Mouse (Mus musculus) CH12.LX (cell line): ENCODE results near the gene Entpd1. TPM values are rescaled to one million over a fixed set of nuclear protein-coding genes. Genes with fewer than 3 reads are reported as not detected.
A peak's percentile ranks its signal among the peaks of the same experiment; 100 is the strongest.

Source experiments
- DNase-seq: peaks from one replicate; pipeline ENCODE4 v3.0.0-alpha.2; 2013; ENCODE audit errors: extremely low read depth
- H3K27ac ChIP-seq: 2 replicates; pipeline ENCODE4 v1.5.1; 2012; ENCODE audit warnings: low read depth, mild to moderate bottlenecking, control low read depth, moderate library complexity; ENCODE audit not compliant: insufficient read depth
- H3K27me3 ChIP-seq: replicated peaks from 2 replicates; pipeline ENCODE3; 2012; ENCODE audit warnings: inconsistent platforms
- H3K36me3 ChIP-seq, 2 experiments: replicated peaks in 1 of 2; 2 replicates each; pipeline versions ENCODE3 to v1.6.1; 2012; ENCODE audit warnings: inconsistent platforms in 1 of 2, low read length in 1 of 2, mild to moderate bottlenecking in 1 of 2, mixed read lengths in 1 of 2, moderate library complexity in 1 of 2; ENCODE audit not compliant: control insufficient read depth in 1 of 2, insufficient read depth in 1 of 2
- H3K4me1 ChIP-seq, 2 experiments: 2 replicates each; pipeline ENCODE4 v1.6.1; 2012; ENCODE audit warnings: inconsistent platforms in 1 of 2, moderate library complexity in 1 of 2; ENCODE audit not compliant: insufficient read depth in 2 of 2, control insufficient read depth in 1 of 2
- H3K4me2 ChIP-seq: 2 replicates; pipeline ENCODE4 v1.6.1; 2012; ENCODE audit warnings: low read depth, mild to moderate bottlenecking, control low read depth; ENCODE audit not compliant: poor library complexity, insufficient read depth, severe bottlenecking
- H3K4me3 ChIP-seq, 3 experiments: fragments of 150-350 bp in 1 of 3; sonication (generic) in 1 of 3; replicated peaks in 1 of 3; 2 replicates each; pipeline versions ENCODE3 to v1.5.1; 2011 to 2012; ENCODE audit warnings: low read depth in 2 of 3, low read length in 2 of 3, mild to moderate bottlenecking in 2 of 3, moderate library complexity in 2 of 3, control low read depth in 1 of 3, improper control_type of control experiment in 1 of 3, inconsistent platforms in 1 of 3, mixed read lengths in 1 of 3; ENCODE audit not compliant: poor library complexity in 1 of 3
- H3K79me2 ChIP-seq: replicated peaks from 2 replicates; pipeline ENCODE4 v1.6.1; 2012; ENCODE audit warnings: mild to moderate bottlenecking, moderate library complexity; ENCODE audit not compliant: control insufficient read depth, poor library complexity, insufficient read depth, severe bottlenecking; ENCODE audit errors: extremely low read depth
- H3K9ac ChIP-seq: 2 replicates; pipeline ENCODE4 v1.6.1; 2012; ENCODE audit warnings: low read depth, mild to moderate bottlenecking, control low read depth, moderate library complexity; ENCODE audit not compliant: insufficient read depth
- H3K9me3 ChIP-seq: replicated peaks from 2 replicates; pipeline ENCODE3; 2012; ENCODE audit warnings: low read length, inconsistent platforms, mixed read lengths
- BHLHE40 ChIP-seq: IDR thresholded peaks from 2 replicates; pipeline ENCODE4 v1.6.1; 2011; ENCODE audit warnings: mild to moderate bottlenecking, low read depth, low read length, improper control_type of control experiment
- CHD2 ChIP-seq: IDR thresholded peaks from 2 replicates; pipeline ENCODE4 v1.6.1; 2011; ENCODE audit warnings: low read length, improper control_type of control experiment
- E2F4 ChIP-seq: IDR thresholded peaks from 2 replicates; pipeline ENCODE4 v1.6.1; 2011; ENCODE audit warnings: low read depth, low read length, improper control_type of control experiment; ENCODE audit not compliant: insufficient replicate concordance
- ELF1 ChIP-seq: IDR thresholded peaks from 2 replicates; pipeline ENCODE4 v1.6.1; 2014; ENCODE audit warnings: low read depth, mild to moderate bottlenecking, inconsistent platforms, low read length, improper control_type of control experiment
- ETS1 ChIP-seq: conservative IDR thresholded peaks from 2 replicates; pipeline ENCODE4 v1.6.1; 2012; ENCODE audit warnings: low read depth, mild to moderate bottlenecking, inconsistent platforms, low read length, improper control_type of control experiment, moderate library complexity
- HCFC1 ChIP-seq: IDR thresholded peaks from 2 replicates; pipeline ENCODE4 v1.6.1; 2012; ENCODE audit warnings: low read depth, mild to moderate bottlenecking, inconsistent platforms, low read length, improper control_type of control experiment
- IRF4 ChIP-seq: IDR thresholded peaks from 2 replicates; pipeline ENCODE4 v1.6.1; 2014; ENCODE audit warnings: low read depth, mild to moderate bottlenecking, inconsistent platforms, low read length, improper control_type of control experiment
- JUND ChIP-seq: conservative IDR thresholded peaks from 2 replicates; pipeline ENCODE4 v1.6.1; 2011; ENCODE audit warnings: low read depth, low read length, improper control_type of control experiment
- KAT2A ChIP-seq: IDR thresholded peaks from 2 replicates; pipeline ENCODE4 v1.6.1; 2012; ENCODE audit warnings: low read length, improper control_type of control experiment, inconsistent platforms; ENCODE audit not compliant: insufficient replicate concordance
- MAFK ChIP-seq: IDR thresholded peaks from 2 replicates; pipeline ENCODE4 v1.6.1; 2011; ENCODE audit warnings: low read length, improper control_type of control experiment; ENCODE audit not compliant: insufficient replicate concordance
- MAX ChIP-seq: IDR thresholded peaks from 2 replicates; pipeline ENCODE4 v1.6.1; 2011; ENCODE audit warnings: low read length, improper control_type of control experiment
- MEF2A ChIP-seq: IDR thresholded peaks from 2 replicates; pipeline ENCODE4 v1.6.1; 2014; ENCODE audit warnings: low read depth, mild to moderate bottlenecking, inconsistent platforms, low read length, improper control_type of control experiment, borderline replicate concordance
- MXI1 ChIP-seq: IDR thresholded peaks from 2 replicates; pipeline ENCODE4 v1.6.1; 2011; ENCODE audit warnings: mild to moderate bottlenecking, low read depth, low read length, improper control_type of control experiment
- NELFE ChIP-seq: IDR thresholded peaks from 2 replicates; pipeline ENCODE4 v1.6.1; 2011; ENCODE audit warnings: low read depth, low read length, improper control_type of control experiment
- NRF1 ChIP-seq: IDR thresholded peaks from 2 replicates; pipeline ENCODE4 v1.6.1; 2014; ENCODE audit warnings: low read depth, mild to moderate bottlenecking, inconsistent platforms, low read length, improper control_type of control experiment, moderate library complexity
- PAX5 ChIP-seq: IDR thresholded peaks from 2 replicates; pipeline ENCODE4 v1.6.1; 2012; ENCODE audit warnings: low read length, inconsistent platforms, mixed read lengths
- POLR2A ChIP-seq: IDR thresholded peaks from 2 replicates; pipeline ENCODE4 v1.6.1; 2011; ENCODE audit warnings: low read depth, mild to moderate bottlenecking, improper control_type of control experiment, low read length
- TBP ChIP-seq: conservative IDR thresholded peaks from 2 replicates; pipeline ENCODE4 v1.6.1; 2011; ENCODE audit warnings: low read depth, low read length, improper control_type of control experiment
- TCF12 ChIP-seq: IDR thresholded peaks from 2 replicates; pipeline ENCODE4 v1.6.1; 2014; ENCODE audit warnings: low read depth, mild to moderate bottlenecking, inconsistent platforms, low read length, improper control_type of control experiment
- UBTF ChIP-seq: IDR thresholded peaks from 2 replicates; pipeline ENCODE4 v1.6.1; 2012; ENCODE audit warnings: low read depth, mild to moderate bottlenecking, inconsistent platforms, low read length, improper control_type of control experiment, moderate library complexity
- USF2 ChIP-seq: conservative IDR thresholded peaks from 2 replicates; pipeline ENCODE4 v1.6.1; 2011; ENCODE audit warnings: low read depth, low read length, improper control_type of control experiment
- ZC3H11A ChIP-seq: IDR thresholded peaks from 2 replicates; pipeline ENCODE4 v1.6.1; 2012; ENCODE audit warnings: low read depth, mild to moderate bottlenecking, inconsistent platforms, low read length, improper control_type of control experiment
- ZKSCAN1 ChIP-seq: IDR thresholded peaks from 2 replicates; pipeline ENCODE4 v1.6.1; 2012; ENCODE audit warnings: low read depth, inconsistent platforms, low read length, improper control_type of control experiment, borderline replicate concordance
- dilution Hi-C: fragments of 300-500 bp; cut with MboI; formaldehyde crosslinking; loops from 2 replicates; pipeline ENCODE4 v1.14.3; 2020; ENCODE audit warnings: low sequenced_read_pairs; ENCODE audit not compliant: extremely low pct_unique_long_range_greater_than_20kb, extremely low pct_ligation_motif_present
- in situ Hi-C: fragments of 300-500 bp; cut with MboI; formaldehyde crosslinking; loops from 3 replicates; pipeline ENCODE4 v1.14.3; 2019; ENCODE audit warnings: low sequenced_read_pairs, low pct_ligation_motif_present, low pct_unique_long_range_greater_than_20kb, mixed read lengths
- polyA plus RNA-seq: library from polyadenylated mRNA; unstranded; fragments of >175 nt; gene quantifications from 2 replicates; pipeline ENCODE4 v1.2.1, GENCODE M21; 2012; ENCODE audit warnings: low read depth; ENCODE audit not compliant: insufficient read length
- total RNA-seq, 2 experiments: library from RNA; depleted of rRNA; stranded (reverse); fragments of 300-350 nt in 1 of 2; fragments of >200 nt in 1 of 2; gene quantifications; 2 replicates each; pipeline ENCODE4 v1.2.3; 2012 to 2014

Entpd1 gene
- total and polyA plus RNA-seq, 3 experiments: 14.7 to 21.2 (median 19.5) TPM

DNA sequence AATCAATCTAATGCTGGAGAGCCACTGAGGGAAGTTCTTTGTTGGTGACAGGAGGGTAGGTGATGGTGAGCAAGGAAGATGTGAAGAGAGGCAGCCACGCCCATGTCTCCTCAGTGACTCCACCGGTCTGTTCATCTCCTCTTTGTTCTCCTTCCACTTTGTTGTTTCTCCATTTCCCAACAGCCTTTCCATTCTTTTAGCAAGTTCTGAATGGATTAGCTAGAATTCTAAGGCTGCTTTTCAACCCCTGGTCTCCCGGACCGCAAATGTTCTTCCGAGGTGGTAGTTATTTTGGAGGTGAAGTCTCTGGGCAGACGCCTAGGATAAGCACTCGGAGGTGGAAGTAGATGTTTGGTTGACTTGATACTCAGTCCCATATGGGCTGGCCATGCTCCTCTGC lies 72.4 kb downstream of the Entpd1 start:
- in situ Hi-C loops: no loop called here
- peaks cover 9 to 38% of the 10 kb centered on the region in 2 experiments for H3K36me3 ChIP-seq
- peaks cover 6% of the 10 kb centered on the region for H3K79me2 ChIP-seq
- H3K4me2 ChIP-seq: peak overlapping the region; percentile 80
- H3K4me3 ChIP-seq: peak overlapping the region; percentile 7 to 24 (median 13)
- H3K27me3 ChIP-seq: no peaks in the 10 kb centered on the region
- no peak for DNase-seq
- dilution Hi-C loops: no loop called here
- TF ChIP-seq POLR2A: no peak
- no peak for TF ChIP-seq E2F4
- TF ChIP-seq ZKSCAN1: no peak
- TF ChIP-seq NELFE: no peak
- no peak for TF ChIP-seq ZC3H11A
- TF ChIP-seq TCF12: no peak
- no peak for TF ChIP-seq CHD2
- no peak for TF ChIP-seq MAFK
- no peak for TF ChIP-seq JUND
- TF ChIP-seq USF2: no peak
- no peak for TF ChIP-seq MEF2A
- TF ChIP-seq UBTF: no peak
- peaks cover 40 to 83% of the 10 kb centered on the region in 2 experiments for H3K4me1 ChIP-seq
- no peaks in the 10 kb centered on the region for H3K9me3 ChIP-seq
- 0 out of 2 replicates have a peak overlapping the region, but pooled peaks have one; percentile 56 for H3K27ac ChIP-seq
- peak overlapping the region; percentile 36 for H3K9ac ChIP-seq

- Histone ChIP-seq H3K4me2 (no peak overlapping the region), H3K9ac (no peak overlapping the region), H3K79me2 (peaks cover 3% of the 10 kb centered on the region; the same call in 1 of the 2 replicates), H3K36me3 (peaks cover 14 to 51% of the 10 kb centered on the region in 2 experiments), H3K27ac (no peak overlapping the region), H3K9me3 (no peaks in the 10 kb centered on the region), H3K4me1 (peaks cover 31 to 57% of the 10 kb centered on the region in 2 experiments), H3K27me3 (no peaks in the 10 kb centered on the region), H3K4me3 (no peak overlapping the region)
- dilution Hi-C loops: no loop called here
- in situ Hi-C loops: no loop called here
- no peak for TF ChIP-seq MEF2A
- no peak for TF ChIP-seq MXI1
- no peak for TF ChIP-seq MAFK
- no peak for TF ChIP-seq PAX5
- TF ChIP-seq JUND: no peak
- TF ChIP-seq USF2: no peak
- no peak for TF ChIP-seq KAT2A
- TF ChIP-seq UBTF: no peak
- no peak for TF ChIP-seq TCF12
- no peak for TF ChIP-seq ETS1
- TF ChIP-seq ELF1: no peak
- TF ChIP-seq HCFC1: no peak
- TF ChIP-seq NRF1: no peak
- TF ChIP-seq MAX: no peak
- TF ChIP-seq BHLHE40: no peak
- no peak for TF ChIP-seq TBP
- no peak for TF ChIP-seq IRF4
- no peak for TF ChIP-seq POLR2A
- DNase-seq: no peak
Observed at GRCm38 (mm10) chr19:40687291-40687927, 75.2 kb downstream of the Entpd1 start.
